Mouse (Mus musculus) small intestine, adult 2 months (tissue): Measurements from ENCODE around the gene Rhof. TPM values are rescaled to one million over a fixed set of nuclear protein-coding genes. Genes with fewer than 3 reads are reported as not detected.

ENCODE experiments used
- H3K27ac ChIP-seq: fragments of 200-500 bp; 2 replicates; pipeline ENCODE4 v1.5.1; 2012; ENCODE audit warnings: low read depth, low read length, control low read depth, inconsistent platforms; ENCODE audit not compliant: insufficient read depth
- H3K27me3 ChIP-seq: fragments of 200-500 bp; 2 replicates; pipeline ENCODE4 v1.6.1; 2012; ENCODE audit warnings: mild to moderate bottlenecking, moderate library complexity, low read length, inconsistent platforms; ENCODE audit not compliant: control insufficient read depth, insufficient read depth
- H3K36me3 ChIP-seq: fragments of 200-500 bp; 2 replicates; pipeline ENCODE4 v1.6.1; 2012; ENCODE audit warnings: mild to moderate bottlenecking, low read length, control low read depth, inconsistent platforms; ENCODE audit not compliant: control insufficient read depth, insufficient read depth
- H3K4me1 ChIP-seq: fragments of 200-500 bp; 2 replicates; pipeline ENCODE4 v1.6.1; 2012; ENCODE audit warnings: low read length, inconsistent platforms, mixed read lengths; ENCODE audit not compliant: control insufficient read depth, insufficient read depth, insufficient read length
- H3K4me3 ChIP-seq: fragments of 200-500 bp; 2 replicates; pipeline ENCODE4 v1.5.1; 2012; ENCODE audit warnings: low read depth, mild to moderate bottlenecking, control low read depth, inconsistent platforms, low read length, moderate library complexity
- CTCF ChIP-seq: fragments of 200-500 bp; IDR thresholded peaks from 2 replicates; pipeline ENCODE4 v1.5.1; 2012; ENCODE audit warnings: low read depth, mild to moderate bottlenecking, control low read depth, inconsistent platforms, low read length, moderate library complexity, mixed read lengths; ENCODE audit not compliant: insufficient replicate concordance, insufficient read length; ENCODE audit errors: extremely low read depth
- POLR2A ChIP-seq: fragments of 200-500 bp; IDR thresholded peaks from 2 replicates; pipeline ENCODE4 v1.6.1; 2012; ENCODE audit warnings: low read depth, mild to moderate bottlenecking, control low read depth, inconsistent platforms, low read length, moderate library complexity
- WGBS: fragments of 180-500 bp; shearing (Covaris S2); methylation state at CpG from one replicate; pipeline ENCODE4 v1.1.7; 2018; 5-methylcytosine and 5-hydroxymethylcytosine counted together
- polyA plus RNA-seq: library from polyadenylated mRNA; depleted of rRNA; stranded (reverse); fragments of >200 nt; gene quantifications from 2 replicates; pipeline ENCODE4 v1.2.3, GENCODE M21; 2012

The Rhof gene
- polyA plus RNA-seq, 1 experiment = 91.6 TPM

DNA sequence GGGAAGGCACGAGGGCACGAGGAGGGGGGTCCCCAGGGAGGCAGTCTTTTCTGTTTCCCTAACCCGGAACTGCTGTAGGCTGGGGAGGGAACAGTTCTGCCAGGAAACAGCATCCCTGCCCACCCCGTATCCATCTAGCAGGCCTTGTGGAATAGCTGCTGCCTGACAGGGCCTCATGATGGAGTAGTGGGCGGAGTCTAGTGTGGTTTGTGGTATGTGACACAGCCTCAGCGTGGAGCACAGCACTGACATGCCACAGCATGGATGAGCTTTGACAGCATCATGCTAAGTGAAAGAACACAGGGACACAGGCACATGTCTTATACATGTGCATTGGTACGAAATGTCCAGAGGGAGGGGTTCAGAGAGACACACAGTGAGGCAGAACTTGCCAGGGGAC is 30.1 kb downstream of the Rhof start:
- Histone ChIP-seq H3K36me3 (no peaks in the 10 kb centered on the region), H3K27me3 (no peaks in the 10 kb centered on the region), H3K4me3 (no peak overlapping the region), H3K4me1 (0 out of 2 replicates have a peak, but pooled peaks cover 2% of the 10 kb centered on the region), H3K27ac (no peak overlapping the region)
- TF ChIP-seq CTCF (no peak), POLR2A (no peak)
- 70% methylated on average over 7 of the region's 7 CpGs for WGBS

GRCm38 (mm10) chr5:123098487-123098886 is 34.0 kb downstream of the Rhof start:
- no peak overlapping the region for H3K27ac ChIP-seq
- H3K4me1 ChIP-seq = no peaks in the 10 kb centered on the region
- WGBS = 79% methylated on average over 2 of the region's 2 CpGs
- no peaks in the 10 kb centered on the region for H3K36me3 ChIP-seq
- TF ChIP-seq CTCF = no peak
- no peak for TF ChIP-seq POLR2A
- H3K4me3 ChIP-seq = no peak overlapping the region
- no peaks in the 10 kb centered on the region for H3K27me3 ChIP-seq

GRCm38 (mm10) chr5:123096299-123096698 is 36.2 kb downstream of the Rhof start:
- H3K4me3 ChIP-seq = no peak overlapping the region
- H3K27me3 ChIP-seq = no peaks in the 10 kb centered on the region
- H3K4me1 ChIP-seq = no peaks in the 10 kb centered on the region
- TF ChIP-seq POLR2A = no peak
- H3K27ac ChIP-seq = no peak overlapping the region
- H3K36me3 ChIP-seq = no peaks in the 10 kb centered on the region
- 88% methylated on average over 8 of the region's 8 CpGs for WGBS

GRCm38 (mm10) chr5:123094238-123094991 is 38.1 kb downstream of the Rhof start:
- Histone ChIP-seq H3K27me3 (no peaks in the 10 kb centered on the region), H3K27ac (no peak overlapping the region), H3K4me1 (no peaks in the 10 kb centered on the region), H3K36me3 (no peaks in the 10 kb centered on the region), H3K4me3 (no peak overlapping the region)
- no peak for TF ChIP-seq POLR2A
- TF ChIP-seq CTCF = no peak
- WGBS = 77% methylated on average over 25 of the region's 25 CpGs

- H3K36me3 ChIP-seq = no peaks in the 10 kb centered on the region
- WGBS = 73% methylated on average over 14 of the region's 14 CpGs
- H3K4me3 ChIP-seq = no peak overlapping the region
- TF ChIP-seq CTCF (no peak), POLR2A (no peak)
- H3K27ac ChIP-seq = no peak overlapping the region
- no peaks in the 10 kb centered on the region for H3K4me1 ChIP-seq
- H3K27me3 ChIP-seq = no peaks in the 10 kb centered on the region
Measured at GRCm38 (mm10) chr5:123093077-123093633, 39.3 kb downstream of the Rhof start.

GRCm38 (mm10) chr5:123090560-123091306 is 41.8 kb downstream of the Rhof start:
- 65% methylated on average over 10 of the region's 10 CpGs for WGBS
- Histone ChIP-seq H3K27ac (no peak overlapping the region), H3K4me1 (no peaks in the 10 kb centered on the region), H3K36me3 (no peaks in the 10 kb centered on the region), H3K4me3 (no peak overlapping the region), H3K27me3 (no peaks in the 10 kb centered on the region)
- TF ChIP-seq CTCF = no peak
- no peak for TF ChIP-seq POLR2A

- Histone ChIP-seq H3K4me3 (no peak overlapping the region), H3K4me1 (no peaks in the 10 kb centered on the region), H3K27ac (no peak overlapping the region), H3K27me3 (no peaks in the 10 kb centered on the region), H3K36me3 (no peaks in the 10 kb centered on the region)
- 90% methylated on average over 4 of the region's 4 CpGs for WGBS
- TF ChIP-seq CTCF (no peak), POLR2A (no peak)
Measured at GRCm38 (mm10) chr5:123088784-123089183, 43.7 kb downstream of the Rhof start.
